Comparison of ENCODE assay signal across 21 mouse cellular contexts in genomic region chr2:82181010-82181409, GRCm38 (mm10).
DNase-seq lines count a peak whose midpoint lies in the region; ATAC-seq and TF ChIP-seq lines count a peak whose summit lies in the region.
"Had no signal": no experiment of that assay in that cellular context is flagged by ENCODE, and none has a peak within 500 bp of the region (broad histone marks: within the 10 kb centered on the region; RNA-seq: fewer than 3 reads in every experiment).

No protein-coding gene starts in this region.

- DNase-seq in stomach, postnatal 0 days (ENCODE audit: low spot score), result no peak
- no peak for DNase-seq in heart, postnatal 36 days
- no peak for DNase-seq in spleen, postnatal 10 days (ENCODE audit: low spot score in 2 of 2)
- DNase-seq in heart, adult 18-20 months, result no peak
- DNase-seq: adrenal gland, adult 2 months; adrenal gland, adult 8-10 months; adrenal gland, postnatal 10 days; adrenal gland, postnatal 14 days; adrenal gland, postnatal 25 days; adrenal gland, postnatal 36 days; B cell, adult 2 months; cerebellum, adult 11 months; cerebellum, adult 11-12 months; cerebellum, adult 18-20 months had no signal

- H3K27me3 ChIP-seq in stomach, embryonic 15.5 days (replicated peaks), result no peaks in the 10 kb centered on the region
- H3K27me3 ChIP-seq in stomach, embryonic 16.5 days (ENCODE audit: control insufficient read depth, insufficient read depth, low read length), result no peaks in the 10 kb centered on the region
- H3K27me3 ChIP-seq in stomach, postnatal 0 days (ENCODE audit: control insufficient read depth, insufficient read depth, low read length), result no peaks in the 10 kb centered on the region
- H3K27me3 ChIP-seq: CH12.LX, Patski had no signal

- no peak for TF ChIP-seq CTCF in stomach, postnatal 0 days (IDR thresholded peaks at IDR 0.05; ENCODE audit: low read depth)

- intact Hi-C loops in heart, postnatal 36 days (cut with DNase I), result no loop called here

- H3K27ac ChIP-seq in stomach, embryonic 15.5 days, result no peak overlapping the region
- H3K27ac ChIP-seq in stomach, embryonic 16.5 days (ENCODE audit: low read length), result no peak overlapping the region
- H3K27ac ChIP-seq in stomach, postnatal 0 days (replicated peaks), result no peak overlapping the region

- H3K36me3 ChIP-seq in stomach, embryonic 15.5 days, result no peaks in the 10 kb centered on the region
- H3K36me3 ChIP-seq in stomach, embryonic 16.5 days (ENCODE audit: control insufficient read depth, insufficient read depth, low read length), result no peaks in the 10 kb centered on the region
- no peaks in the 10 kb centered on the region for H3K36me3 ChIP-seq in stomach, postnatal 0 days (ENCODE audit: control insufficient read depth, insufficient read depth, low read length)
- H3K36me3 ChIP-seq: G1E had no signal

- no peak overlapping the region for H3K4me2 ChIP-seq in stomach, embryonic 15.5 days
- H3K4me2 ChIP-seq in stomach, embryonic 16.5 days (ENCODE audit: low read depth, low read length), result no peak overlapping the region
- no peak overlapping the region for H3K4me2 ChIP-seq in stomach, postnatal 0 days (replicated peaks; ENCODE audit: low read depth)

- H3K4me1 ChIP-seq in stomach, embryonic 15.5 days, result no peaks in the 10 kb centered on the region
- no peaks in the 10 kb centered on the region for H3K4me1 ChIP-seq in stomach, embryonic 16.5 days (ENCODE audit: control insufficient read depth, insufficient read depth, low read length)
- H3K4me1 ChIP-seq in stomach, postnatal 0 days (replicated peaks; ENCODE audit: control insufficient read depth, insufficient read depth), result no peaks in the 10 kb centered on the region

- peak; percentile 70; the same call in 1 of the 2 replicates for ATAC-seq in stomach, embryonic 15.5 days (ENCODE audit: insufficient read depth, low FRiP score, low read depth)
- peak; percentile 58; the same call in 1 of the 2 replicates for ATAC-seq in stomach, embryonic 16.5 days (ENCODE audit: insufficient read depth, low FRiP score)
- ATAC-seq in stomach, postnatal 0 days (ENCODE audit: low FRiP score, low TSS enrichment), result peak; percentile 79
- ATAC-seq: activated CD4-positive, CD25-positive, alpha-beta regulatory T cell, adult 4 months; CD4-positive, CD25-positive, alpha-beta regulatory T cell, adult 4 months; Patski had no signal

- WGBS in stomach, embryonic 15.5 days, result 74% methylated on average over 1 of the region's 1 CpGs
- WGBS in stomach, embryonic 16.5 days, result 79% methylated on average over 1 of the region's 1 CpGs
- WGBS in stomach, postnatal 0 days, result 72% methylated on average over 1 of the region's 1 CpGs

- no peak overlapping the region for H3K4me3 ChIP-seq in stomach, embryonic 15.5 days (replicated peaks)
- H3K4me3 ChIP-seq in stomach, embryonic 16.5 days (replicated peaks; ENCODE audit: low read length), result no peak overlapping the region
- H3K4me3 ChIP-seq in stomach, postnatal 0 days (ENCODE audit: low read depth, low read length), result no peak overlapping the region

- H3K9ac ChIP-seq in stomach, embryonic 15.5 days, result no peak overlapping the region
- H3K9ac ChIP-seq in stomach, embryonic 16.5 days (ENCODE audit: low read length), result no peak overlapping the region
- no peak overlapping the region for H3K9ac ChIP-seq in stomach, postnatal 0 days (ENCODE audit: low read length)

- H3K9me3 ChIP-seq in stomach, embryonic 15.5 days, result no peaks in the 10 kb centered on the region
- no peaks in the 10 kb centered on the region for H3K9me3 ChIP-seq in stomach, embryonic 16.5 days (replicated peaks; ENCODE audit: control insufficient read depth, low read length)
- H3K9me3 ChIP-seq in stomach, postnatal 0 days (ENCODE audit: control insufficient read depth, low read length), result no peaks in the 10 kb centered on the region
- H3K9me3 ChIP-seq: G1E had no signal

- TF ChIP-seq EP300 in stomach, postnatal 0 days (optimal IDR thresholded peaks at IDR 0.05), result no peak
